Mouse (Mus musculus) adipocyte (in vitro differentiated cells): ENCODE measurements around the gene Nlrp3.
A peak's percentile ranks its signal among the peaks of the same experiment; 100 is the strongest.

ENCODE experiments used
- DNase-seq: peaks from one replicate; pipeline ENCODE4 v3.0.0-alpha.2; 2016; ENCODE audit warnings: low spot score

Nlrp3 gene

GRCm38 (mm10) chr11:59541324-59541723, at the start of gene Nlrp3:
Nlrp3 (plus strand) TSS chr11:59541568.
- no peak for DNase-seq

GRCm38 (mm10) chr11:59496672-59497310, 44.6 kb upstream of the Nlrp3 start:
- DNase-seq = no peak

- DNase-seq = no peak
Measured at GRCm38 (mm10) chr11:59497747-59498146, 43.6 kb upstream of the Nlrp3 start.

GRCm38 (mm10) chr11:59501978-59502700, 39.2 kb upstream of the Nlrp3 start:
- DNase-seq = no peak

GRCm38 (mm10) chr11:59505351-59505838, 36.0 kb upstream of the Nlrp3 start:
- DNase-seq = peak; percentile 68

- peak; percentile 89 for DNase-seq
Measured at GRCm38 (mm10) chr11:59505839-59506712, 35.3 kb upstream of the Nlrp3 start.

- no peak for DNase-seq
Measured at GRCm38 (mm10) chr11:59506713-59507074, 34.7 kb upstream of the Nlrp3 start.

GRCm38 (mm10) chr11:59511558-59511957, 29.8 kb upstream of the Nlrp3 start:
- DNase-seq = no peak

- no peak for DNase-seq
Measured at GRCm38 (mm10) chr11:59512733-59513132, 28.6 kb upstream of the Nlrp3 start.

- DNase-seq = no peak
Measured at GRCm38 (mm10) chr11:59513556-59513955, 27.8 kb upstream of the Nlrp3 start.

GRCm38 (mm10) chr11:59514381-59514780, 27.0 kb upstream of the Nlrp3 start:
- peak; percentile 33 for DNase-seq

GRCm38 (mm10) chr11:59514789-59515188, 26.6 kb upstream of the Nlrp3 start:
- no peak for DNase-seq

- no peak for DNase-seq
Measured at GRCm38 (mm10) chr11:59517441-59517840, 23.9 kb upstream of the Nlrp3 start.

GRCm38 (mm10) chr11:59518226-59518625, 23.1 kb upstream of the Nlrp3 start:
- DNase-seq = no peak

GRCm38 (mm10) chr11:59519741-59520495, 21.4 kb upstream of the Nlrp3 start:
- DNase-seq = peak; percentile 47

- DNase-seq = no peak
Measured at GRCm38 (mm10) chr11:59524150-59524549, 17.2 kb upstream of the Nlrp3 start.

GRCm38 (mm10) chr11:59525237-59525636, 16.1 kb upstream of the Nlrp3 start:
- DNase-seq = peak; percentile 86

- peak; percentile 28 for DNase-seq
Measured at GRCm38 (mm10) chr11:59526472-59527080, 14.8 kb upstream of the Nlrp3 start, which contains the start of gene Zkscan17. Zkscan17 (minus strand) TSS chr11:59526751.

- no peak for DNase-seq
Measured at GRCm38 (mm10) chr11:59530221-59530620, 11.1 kb upstream of the Nlrp3 start.

GRCm38 (mm10) chr11:59530870-59531535, 10.4 kb upstream of the Nlrp3 start:
- DNase-seq = no peak

- DNase-seq = no peak
Measured at GRCm38 (mm10) chr11:59531562-59531961, 9.8 kb upstream of the Nlrp3 start.
